Mouse (Mus musculus) intestine, embryonic 14.5 days (tissue): Measurements from ENCODE around the gene Park7. TPM values are rescaled to one million over a fixed set of nuclear protein-coding genes. Genes with fewer than 3 reads are reported as not detected.

Source experiments
- ATAC-seq: fragments of 200-750 bp; cut with Nextera tagmentation; replicated peaks from 2 replicates; pipeline ENCODE4 v1.8.0; 2017; ENCODE audit warnings: low read depth, moderate number of reproducible peaks, moderate TSS enrichment, moderate library complexity; ENCODE audit not compliant: low FRiP score, low TSS enrichment
- DNase-seq: peaks from one replicate; pipeline ENCODE4 v3.0.0-alpha.2; 2018; ENCODE audit warnings: low spot score
- H3K27ac ChIP-seq: fragments of 300-500 bp; sonication (generic); 2 replicates; pipeline ENCODE4 v1.5.1; 2014; ENCODE audit warnings: low read depth, mild to moderate bottlenecking, control low read depth
- H3K27me3 ChIP-seq: fragments of 300-500 bp; sonication (generic); replicated peaks from 2 replicates; pipeline ENCODE4 v1.6.1; 2014; ENCODE audit warnings: low read length, control low read depth; ENCODE audit not compliant: control insufficient read depth, insufficient read depth
- H3K36me3 ChIP-seq: fragments of 300-500 bp; sonication (generic); 2 replicates; pipeline ENCODE4 v1.6.1; 2014; ENCODE audit warnings: low read length, control low read depth; ENCODE audit not compliant: control insufficient read depth, insufficient read depth
- H3K4me1 ChIP-seq: fragments of 300-500 bp; sonication (generic); replicated peaks from 2 replicates; pipeline ENCODE4 v1.6.1; 2014; ENCODE audit warnings: low read length, control low read depth, mixed read lengths; ENCODE audit not compliant: control insufficient read depth, insufficient read depth
- H3K4me2 ChIP-seq: fragments of 300-500 bp; sonication (generic); 2 replicates; pipeline ENCODE4 v1.6.1; 2014; ENCODE audit warnings: low read length
- H3K4me3 ChIP-seq: fragments of 300-500 bp; sonication (generic); 2 replicates; pipeline ENCODE4 v1.5.1; 2014; ENCODE audit warnings: low read depth, low read length, control low read depth, mixed read lengths
- H3K9ac ChIP-seq: fragments of 300-500 bp; sonication (generic); 2 replicates; pipeline ENCODE4 v1.6.1; 2014; ENCODE audit warnings: mild to moderate bottlenecking, low read length
- H3K9me3 ChIP-seq: fragments of 300-500 bp; sonication (generic); 2 replicates; pipeline ENCODE4 v1.6.1; 2016; ENCODE audit warnings: low read length, control low read depth; ENCODE audit not compliant: control insufficient read depth
- WGBS: fragments of 180-500 bp; shearing (Covaris S2); extraction: QIAGEN DNeasy Blood & Tissue Kit; methylation state at CpG from one replicate; pipeline ENCODE4 v1.1.7; 2014; 5-methylcytosine and 5-hydroxymethylcytosine counted together
- polyA plus RNA-seq: library from polyadenylated mRNA; unstranded; fragments of >200 nt; fragmentation: Nextera tagmentation; extraction: Ambion mirVana; gene quantifications from 2 replicates; pipeline ENCODE4 v1.2.1, GENCODE M21; 2014

Park7 gene
- polyA plus RNA-seq, 1 experiment from 2014 or later, result 487 TPM

DNA sequence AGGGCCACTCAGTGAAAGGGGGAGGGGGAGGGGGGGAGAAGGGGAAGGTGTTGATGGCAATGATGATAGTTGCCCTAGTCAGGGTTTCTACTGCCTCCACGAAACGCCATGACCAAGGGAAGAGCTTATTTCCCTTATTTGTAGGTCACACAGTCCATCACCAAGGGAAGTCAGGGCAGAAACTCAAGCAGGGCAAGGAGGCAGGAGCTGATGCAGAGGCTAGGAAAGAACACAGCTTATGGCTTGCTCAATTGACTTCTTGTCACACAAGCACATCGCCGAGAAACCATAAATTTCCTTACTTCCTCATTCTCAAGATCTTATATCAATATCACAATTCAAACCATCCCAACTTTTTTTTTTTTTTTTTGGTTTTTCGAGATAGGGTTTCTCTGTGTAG is 22.9 kb downstream of the Park7 start:
- H3K36me3 ChIP-seq, result peaks cover 4% of the 10 kb centered on the region
- DNase-seq, result no peak
- no peaks in the 10 kb centered on the region for H3K9me3 ChIP-seq
- 62% methylated on average over 5 of the region's 5 CpGs for WGBS
- no peak overlapping the region for H3K27ac ChIP-seq
- no peak overlapping the region for H3K9ac ChIP-seq
- H3K4me2 ChIP-seq, result no peak overlapping the region
- no peak overlapping the region for H3K4me3 ChIP-seq
- ATAC-seq, result no peak
- peaks cover 4% of the 10 kb centered on the region; the same call in 1 of the 2 replicates for H3K4me1 ChIP-seq
- H3K27me3 ChIP-seq, result no peaks in the 10 kb centered on the region

DNA sequence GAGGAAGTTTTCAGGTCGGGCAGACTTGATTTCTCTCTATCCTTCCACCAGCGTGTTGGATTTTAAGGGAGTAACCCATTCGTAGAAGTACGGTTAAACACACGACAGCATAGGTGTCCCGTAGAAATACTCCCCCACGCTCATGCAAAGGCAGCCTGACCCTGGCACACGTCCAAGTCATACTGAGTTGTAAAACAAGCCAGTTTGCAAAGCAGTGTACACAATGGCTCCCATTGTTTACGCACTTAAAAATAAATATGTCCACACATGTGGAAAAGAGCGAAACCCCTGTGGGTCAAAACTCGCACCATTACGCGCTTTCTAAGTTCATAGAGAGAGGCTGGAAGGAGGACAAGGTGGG is 24.3 kb downstream of the Park7 start:
- 36% methylated on average over 13 of the region's 13 CpGs for WGBS
- no peak for DNase-seq

DNA sequence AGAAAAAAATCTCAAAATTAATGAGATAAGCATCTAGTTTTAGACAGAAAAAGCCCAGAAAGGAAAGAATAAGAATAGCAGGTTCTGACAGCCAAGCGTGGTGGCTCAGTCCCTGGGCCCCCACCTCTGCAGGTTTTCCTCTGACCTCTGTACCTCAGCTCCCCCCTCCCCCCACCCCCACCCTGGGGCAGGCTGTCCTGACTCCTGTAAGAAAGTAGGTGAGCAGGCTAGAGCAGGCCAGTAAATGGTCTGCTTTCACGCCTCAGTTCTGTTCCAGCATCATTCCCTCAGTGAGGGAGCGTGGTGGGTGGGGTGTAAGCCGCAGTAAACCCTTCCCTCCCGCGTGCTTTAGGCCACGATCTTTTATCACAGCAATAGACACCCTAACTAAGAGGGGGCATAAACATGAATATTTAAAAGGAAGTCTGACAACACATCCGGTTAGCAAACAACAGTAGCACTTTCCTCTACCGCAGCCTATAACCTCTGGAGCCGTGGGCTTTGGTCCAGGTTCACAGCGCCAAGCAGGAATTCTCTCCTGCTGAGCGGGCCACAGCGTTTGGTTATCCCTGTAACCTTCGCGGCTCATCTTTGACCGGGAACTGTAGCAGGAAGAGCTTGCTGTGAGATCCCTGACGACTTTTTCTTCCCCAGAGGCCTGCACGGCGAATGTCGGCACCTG is 24.8 kb downstream of the Park7 start:
- ATAC-seq (0 out of 2 replicates have a peak, but pooled peaks have one; percentile 28), DNase-seq (no peak)
- Histone ChIP-seq H3K27ac (0 out of 2 replicates have a peak overlapping the region, but pooled peaks have one; percentile 29), H3K4me3 (no peak overlapping the region), H3K27me3 (no peaks in the 10 kb centered on the region), H3K36me3 (no peaks in the 10 kb centered on the region), H3K9ac (no peak overlapping the region), H3K4me2 (peak overlapping the region; percentile 30), H3K9me3 (no peaks in the 10 kb centered on the region), H3K4me1 (peaks cover 4% of the 10 kb centered on the region; the same call in 1 of the 2 replicates)
- 42% methylated on average over 20 of the region's 20 CpGs for WGBS

More for the DNA sequence above, 24.3 kb downstream of the Park7 start:
- ATAC-seq, result no peak
- H3K4me1 ChIP-seq, result peaks cover 4% of the 10 kb centered on the region; the same call in 1 of the 2 replicates
- no peaks in the 10 kb centered on the region for H3K27me3 ChIP-seq
- no peak overlapping the region for H3K9ac ChIP-seq
- no peaks in the 10 kb centered on the region for H3K9me3 ChIP-seq
- 0 out of 2 replicates have a peak overlapping the region, but pooled peaks have one; percentile 29 for H3K27ac ChIP-seq
- peak overlapping the region; percentile 30 for H3K4me2 ChIP-seq
- no peak overlapping the region for H3K4me3 ChIP-seq
- H3K36me3 ChIP-seq, result no peaks in the 10 kb centered on the region

DNA sequence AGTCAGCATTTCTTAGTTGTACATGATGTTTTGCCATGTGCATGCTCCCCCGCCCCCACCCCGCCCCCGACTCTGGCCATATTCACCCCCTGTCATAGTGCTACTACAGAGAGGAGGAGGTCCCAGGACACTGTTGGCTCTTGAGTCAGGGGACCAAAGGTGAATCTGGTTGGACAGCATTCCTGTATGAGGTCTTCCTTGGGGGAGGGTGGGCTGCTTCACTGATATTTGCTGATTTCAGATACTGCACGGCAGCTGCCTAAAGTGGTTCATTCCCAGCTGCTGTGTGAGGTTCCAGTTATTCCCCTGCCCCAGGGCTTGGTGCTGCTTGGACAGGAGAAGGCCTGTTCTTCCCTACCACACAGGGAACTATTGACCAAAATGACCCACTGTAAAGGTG is 25.7 kb downstream of the Park7 start:
- no peak for DNase-seq
- H3K4me2 ChIP-seq, result no peak overlapping the region
- H3K9ac ChIP-seq, result no peak overlapping the region
- H3K27me3 ChIP-seq, result no peaks in the 10 kb centered on the region
- H3K4me3 ChIP-seq, result no peak overlapping the region
- no peak overlapping the region for H3K27ac ChIP-seq
- ATAC-seq, result no peak
- H3K36me3 ChIP-seq, result no peaks in the 10 kb centered on the region
- WGBS, result 62% methylated on average over 4 of the region's 4 CpGs
- peaks cover 4% of the 10 kb centered on the region; the same call in 1 of the 2 replicates for H3K4me1 ChIP-seq
- no peaks in the 10 kb centered on the region for H3K9me3 ChIP-seq

DNA sequence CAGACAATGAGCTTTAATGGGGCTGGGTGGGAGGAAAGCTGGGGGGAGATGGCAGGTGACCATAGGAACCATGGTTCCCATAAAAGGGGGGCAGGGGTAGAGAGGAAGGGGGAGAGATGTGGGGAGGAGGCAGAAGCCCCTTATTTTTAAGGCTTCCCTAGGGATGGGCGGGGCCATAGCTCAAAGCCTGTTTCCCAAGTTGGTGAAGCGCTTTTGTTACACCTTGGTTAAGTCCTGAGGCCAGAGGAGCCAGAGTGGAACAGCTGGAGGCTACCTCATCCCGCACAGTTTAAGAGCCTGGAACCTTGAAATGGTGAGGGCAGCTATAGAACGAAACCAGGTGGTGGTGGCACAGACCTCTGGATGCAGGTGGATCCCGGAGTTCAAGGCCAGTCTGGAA is 26.3 kb downstream of the Park7 start:
- Histone ChIP-seq H3K4me3 (no peak overlapping the region), H3K9ac (no peak overlapping the region), H3K4me2 (no peak overlapping the region), H3K27ac (no peak overlapping the region), H3K4me1 (peaks cover 4% of the 10 kb centered on the region; the same call in 1 of the 2 replicates), H3K9me3 (no peaks in the 10 kb centered on the region), H3K27me3 (no peaks in the 10 kb centered on the region), H3K36me3 (no peaks in the 10 kb centered on the region)
- no peak for ATAC-seq
- no peak for DNase-seq
- 79% methylated on average over 5 of the region's 5 CpGs for WGBS

DNA sequence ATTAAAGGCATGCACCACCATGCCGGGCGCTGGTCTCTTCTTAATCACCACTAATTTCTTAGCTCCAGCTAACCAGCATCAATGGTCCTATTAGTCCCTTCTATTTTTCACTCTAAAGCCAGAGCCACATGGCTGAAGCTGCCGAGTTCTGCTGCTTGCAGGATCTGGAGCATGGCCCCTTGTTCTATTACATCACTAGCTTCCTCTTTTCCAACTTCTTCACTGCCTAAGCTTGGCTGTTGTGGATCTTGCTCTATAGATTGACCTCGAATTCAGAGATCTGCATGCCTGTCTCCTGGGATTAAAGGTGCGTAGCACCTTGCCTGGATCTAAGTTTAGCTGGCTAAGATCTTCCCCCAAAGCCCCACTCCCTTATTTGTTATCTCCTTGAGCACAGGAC is 31.6 kb downstream of the Park7 start:
- Histone ChIP-seq H3K9ac (no peak overlapping the region), H3K4me2 (no peak overlapping the region), H3K27ac (no peak overlapping the region), H3K4me3 (no peak overlapping the region), H3K4me1 (no peaks in the 10 kb centered on the region), H3K36me3 (no peaks in the 10 kb centered on the region), H3K27me3 (no peaks in the 10 kb centered on the region), H3K9me3 (peaks cover 29% of the 10 kb centered on the region)
- DNase-seq (no peak), ATAC-seq (no peak)
- WGBS, result 88% methylated on average over 5 of the region's 5 CpGs

DNA sequence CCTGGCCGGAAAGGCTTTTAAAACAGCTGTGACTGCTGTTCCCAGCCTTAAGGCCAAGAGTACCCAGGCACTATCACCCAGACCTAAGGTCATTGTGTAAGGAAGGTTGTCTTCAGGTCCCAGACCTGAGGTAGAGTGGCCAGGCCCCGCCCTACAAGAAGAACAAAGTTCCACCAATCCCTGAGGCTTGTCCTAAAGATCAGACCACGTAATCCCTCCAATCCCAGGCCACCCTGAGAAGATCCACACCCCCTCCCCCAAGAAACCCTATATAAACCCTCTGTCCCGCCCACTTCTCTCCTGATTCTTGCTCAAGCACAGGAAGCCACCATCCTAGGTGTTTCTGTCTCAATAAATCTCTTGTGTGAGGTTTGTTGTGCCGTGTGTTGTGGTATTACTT is 33.9 kb downstream of the Park7 start:
- Histone ChIP-seq H3K9me3 (peaks cover 29% of the 10 kb centered on the region), H3K4me1 (no peaks in the 10 kb centered on the region), H3K4me3 (no peak overlapping the region), H3K36me3 (no peaks in the 10 kb centered on the region), H3K27me3 (no peaks in the 10 kb centered on the region), H3K9ac (no peak overlapping the region), H3K4me2 (no peak overlapping the region), H3K27ac (no peak overlapping the region)
- DNase-seq (no peak), ATAC-seq (no peak)
- WGBS, result 84% methylated on average over 5 of the region's 5 CpGs

DNA sequence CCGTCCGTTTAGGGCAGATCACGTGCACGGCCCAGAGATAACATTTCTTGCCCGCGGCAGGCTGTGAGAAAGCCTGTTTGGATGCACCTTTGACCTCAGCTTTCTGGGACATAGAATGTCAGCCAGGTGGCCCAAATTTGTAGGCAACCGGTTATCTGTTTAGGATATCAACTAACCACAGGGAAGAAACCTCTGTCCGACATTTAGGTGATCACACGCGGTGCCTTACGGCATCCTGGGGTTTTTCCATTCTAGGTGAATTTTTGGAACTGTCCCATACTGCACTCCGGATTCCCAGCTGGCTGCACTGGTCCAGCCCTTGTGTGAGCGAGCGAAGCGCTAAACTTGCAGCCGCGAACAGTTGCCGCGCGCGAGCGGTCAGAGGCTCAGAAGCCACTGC is 34.6 kb downstream of the Park7 start:
- Histone ChIP-seq H3K36me3 (no peaks in the 10 kb centered on the region), H3K27me3 (no peaks in the 10 kb centered on the region), H3K4me3 (no peak overlapping the region), H3K4me1 (no peaks in the 10 kb centered on the region), H3K9ac (no peak overlapping the region), H3K4me2 (no peak overlapping the region), H3K27ac (no peak overlapping the region), H3K9me3 (peaks cover 29% of the 10 kb centered on the region)
- 95% methylated on average over 22 of the region's 22 CpGs for whole genome bisulfite sequencing
- ATAC-seq (no peak), DNase-seq (no peak)

DNA sequence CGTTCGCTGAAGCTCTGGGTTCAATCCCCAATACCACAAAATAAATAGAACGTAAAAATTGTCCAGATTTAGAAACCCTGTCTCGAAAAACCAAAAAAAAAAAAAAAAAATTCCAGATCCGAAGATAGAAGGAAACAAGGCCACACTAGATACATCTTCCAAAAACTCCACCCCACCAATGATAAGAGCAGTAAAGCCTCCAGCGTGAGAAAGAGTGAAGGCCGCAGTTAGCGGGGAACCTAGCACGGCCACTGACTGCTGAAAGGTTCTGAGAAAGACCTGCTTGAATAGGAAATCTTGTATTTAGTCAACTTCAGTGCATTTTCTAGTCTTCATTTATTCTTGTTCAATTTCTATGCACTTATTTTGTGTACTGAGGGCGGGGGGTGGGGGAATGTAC is 38.8 kb downstream of the Park7 start:
- no peak overlapping the region for H3K27ac ChIP-seq
- ATAC-seq, result no peak
- 59% methylated on average over 10 of the region's 10 CpGs for WGBS
- DNase-seq, result no peak
- H3K4me2 ChIP-seq, result no peak overlapping the region
- no peak overlapping the region for H3K4me3 ChIP-seq
- H3K9me3 ChIP-seq, result peaks cover 25% of the 10 kb centered on the region
- H3K27me3 ChIP-seq, result no peaks in the 10 kb centered on the region
- peaks cover 17% of the 10 kb centered on the region for H3K4me1 ChIP-seq
- H3K36me3 ChIP-seq, result no peaks in the 10 kb centered on the region
- no peak overlapping the region for H3K9ac ChIP-seq
